Mouse (Mus musculus): ENCODE measurements around the gene Hmgn2.

DNA sequence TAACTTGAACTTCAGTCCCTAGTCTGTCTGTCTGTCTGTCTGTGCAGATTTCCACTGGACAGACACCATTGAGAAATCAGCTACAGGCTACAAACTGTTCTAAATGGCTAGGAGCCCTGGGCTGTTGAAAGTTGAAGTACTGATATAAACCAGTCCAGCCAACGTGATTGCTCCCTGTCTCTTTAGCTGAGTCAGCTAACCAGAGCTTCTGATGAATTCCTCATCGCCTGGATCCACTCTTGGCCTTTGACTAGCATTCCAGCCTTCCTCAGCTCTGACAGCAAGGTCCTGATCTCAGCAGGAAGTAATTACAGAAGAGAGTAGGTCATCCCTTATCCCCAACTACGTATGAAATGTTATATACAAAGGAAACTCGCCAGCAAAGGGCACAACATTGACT, 21.7 kb downstream of the Hmgn2 start:
- TF ChIP-seq CTCF (IDR thresholded peaks at IDR 0.05): no peak
- no peak for TF ChIP-seq POLR2A (IDR thresholded peaks at IDR 0.05; ENCODE audit: insufficient read depth, low read depth, low read length)
- TF ChIP-seq EP300 (IDR thresholded peaks at IDR 0.05; ENCODE audit: insufficient read depth, low read depth, low read length): no peak
